ENCODE assay signal across 30 mouse cellular contexts in genomic region chr12:86934748-86935147, GRCm38 (mm10). TPM values are rescaled to one million over a fixed set of nuclear protein-coding genes. Genes with fewer than 3 reads are reported as not detected.
DNase-seq lines count a peak whose midpoint lies in the region; ATAC-seq and TF ChIP-seq lines count a peak whose summit lies in the region.
"Had no signal": no experiment of that assay in that cellular context is flagged by ENCODE, and none has a peak within 500 bp of the region (broad histone marks: within the 10 kb centered on the region; RNA-seq: fewer than 3 reads in every experiment).

No protein-coding gene starts in this region.

- intact Hi-C loops in heart, adult 2 months (cut with DNase I), result loop anchor here (5.0 kb wide), 1 partner anchor 42 kb away; no protein-coding TSS in a partner anchor

- no peaks in the 10 kb centered on the region for H3K36me3 ChIP-seq in embryonic facial prominence, embryonic 14.5 days (ENCODE audit: control insufficient read depth, insufficient read depth, low read length)
- H3K36me3 ChIP-seq in embryonic facial prominence, embryonic 10.5 days (replicated peaks), result no peaks in the 10 kb centered on the region
- peaks cover 30% of the 10 kb centered on the region for H3K36me3 ChIP-seq in heart, adult 2 months (ENCODE audit: control insufficient read depth, insufficient read depth, low read length)
- no peaks in the 10 kb centered on the region for H3K36me3 ChIP-seq in embryonic facial prominence, embryonic 15.5 days
- H3K36me3 ChIP-seq: embryonic facial prominence, embryonic 13.5 days; forebrain, embryonic 12.5 days; forebrain, embryonic 15.5 days; G1E; heart, embryonic 10.5 days; heart, embryonic 13.5 days; hindbrain, embryonic 12.5 days; hindbrain, embryonic 15.5 days had no signal

- no peak overlapping the region for H3K4me2 ChIP-seq in embryonic facial prominence, embryonic 14.5 days (ENCODE audit: low read depth, low read length)
- no peak overlapping the region for H3K4me2 ChIP-seq in embryonic facial prominence, embryonic 15.5 days (replicated peaks)
- H3K4me2 ChIP-seq: embryonic facial prominence, embryonic 13.5 days; forebrain, embryonic 12.5 days; forebrain, embryonic 15.5 days; heart, embryonic 13.5 days; hindbrain, embryonic 12.5 days; hindbrain, embryonic 15.5 days had no signal

- TF ChIP-seq EP300 in heart, adult 2 months (IDR thresholded peaks at IDR 0.05; ENCODE audit: insufficient read depth, low read depth, low read length), result no peak

- TF ChIP-seq POLR2A in heart, adult 2 months (IDR thresholded peaks at IDR 0.05; ENCODE audit: insufficient read depth, low read depth, low read length), result no peak

- DNase-seq in embryonic facial prominence, embryonic 14.5 days (ENCODE audit: low spot score), result no peak
- DNase-seq in embryonic facial prominence, embryonic 10.5 days (ENCODE audit: low spot score), result no peak
- DNase-seq in heart, adult 2 months, result no peak
- no peak for DNase-seq in heart, postnatal 4 days
- DNase-seq in left cerebral cortex, adult 18-20 months (ENCODE audit: low spot score in 2 of 2), result no peak
- DNase-seq: adrenal gland, adult 2 months; adrenal gland, postnatal 14 days; B cell, adult 2 months; cerebellum, adult 11-12 months; cerebellum, adult 8-10 months; cerebellum, postnatal 10 days; cerebellum, postnatal 36 days; gastrocnemius, postnatal 25 days; heart, adult 18-20 months; heart, postnatal 14 days; kidney, adult 2 months had no signal

- H3K27ac ChIP-seq in embryonic facial prominence, embryonic 14.5 days (replicated peaks; ENCODE audit: low read depth, low read length), result 0 out of 2 replicates have a peak overlapping the region, but pooled peaks have one; percentile 10
- H3K27ac ChIP-seq in embryonic facial prominence, embryonic 10.5 days (replicated peaks), result no peak overlapping the region
- peak overlapping the region; percentile 97 for H3K27ac ChIP-seq in heart, adult 2 months
- H3K27ac ChIP-seq in embryonic facial prominence, embryonic 15.5 days (replicated peaks), result 0 out of 2 replicates have a peak overlapping the region, but pooled peaks have one; percentile 0
- H3K27ac ChIP-seq: embryonic facial prominence, embryonic 13.5 days; forebrain, embryonic 12.5 days; forebrain, embryonic 15.5 days; heart, embryonic 10.5 days; heart, embryonic 13.5 days; hindbrain, embryonic 12.5 days; hindbrain, embryonic 15.5 days had no signal

- no peak overlapping the region for H3K4me3 ChIP-seq in embryonic facial prominence, embryonic 14.5 days (ENCODE audit: low read depth, low read length)
- no peak overlapping the region for H3K4me3 ChIP-seq in embryonic facial prominence, embryonic 10.5 days
- no peak overlapping the region for H3K4me3 ChIP-seq in heart, adult 2 months
- no peak overlapping the region for H3K4me3 ChIP-seq in embryonic facial prominence, embryonic 15.5 days (replicated peaks)
- H3K4me3 ChIP-seq: embryonic facial prominence, embryonic 13.5 days; forebrain, embryonic 12.5 days; forebrain, embryonic 15.5 days; heart, embryonic 10.5 days; heart, embryonic 13.5 days; hindbrain, embryonic 12.5 days; hindbrain, embryonic 15.5 days had no signal

- no peaks in the 10 kb centered on the region for H3K9me3 ChIP-seq in embryonic facial prominence, embryonic 14.5 days (ENCODE audit: control insufficient read depth, low read length)
- no peaks in the 10 kb centered on the region for H3K9me3 ChIP-seq in embryonic facial prominence, embryonic 10.5 days
- no peaks in the 10 kb centered on the region for H3K9me3 ChIP-seq in embryonic facial prominence, embryonic 15.5 days (replicated peaks)
- H3K9me3 ChIP-seq: embryonic facial prominence, embryonic 13.5 days; forebrain, embryonic 12.5 days; forebrain, embryonic 15.5 days; G1E; heart, embryonic 10.5 days; hindbrain, embryonic 15.5 days had no signal

- H3K79me2 ChIP-seq in heart, adult 2 months (replicated peaks; ENCODE audit: control insufficient read depth, insufficient read depth, low read length), result no peaks in the 10 kb centered on the region

- TF ChIP-seq CTCF in heart, adult 2 months (IDR thresholded peaks at IDR 0.05), result no peak

- WGBS in embryonic facial prominence, embryonic 14.5 days, result 70% methylated on average over 1 of the region's 1 CpGs
- WGBS in embryonic facial prominence, embryonic 10.5 days, result 78% methylated on average over 1 of the region's 1 CpGs
- 33% methylated on average over 1 of the region's 1 CpGs for WGBS in heart, adult 2 months
- WGBS in embryonic facial prominence, embryonic 15.5 days, result 52% methylated on average over 1 of the region's 1 CpGs

- peaks cover 14% of the 10 kb centered on the region; the same call in 1 of the 2 replicates for H3K4me1 ChIP-seq in embryonic facial prominence, embryonic 14.5 days (ENCODE audit: control insufficient read depth, insufficient read depth, low read length)
- peaks cover 17% of the 10 kb centered on the region for H3K4me1 ChIP-seq in embryonic facial prominence, embryonic 10.5 days
- peaks cover 44% of the 10 kb centered on the region for H3K4me1 ChIP-seq in heart, adult 2 months (ENCODE audit: control insufficient read depth, insufficient read depth, low read length)
- peaks cover 11% of the 10 kb centered on the region; the same call in 1 of the 2 replicates for H3K4me1 ChIP-seq in embryonic facial prominence, embryonic 15.5 days

- no peak overlapping the region for H3K9ac ChIP-seq in embryonic facial prominence, embryonic 14.5 days (ENCODE audit: low read depth, low read length)
- H3K9ac ChIP-seq in heart, adult 2 months (ENCODE audit: low read depth, low read length), result no peak overlapping the region
- no peak overlapping the region for H3K9ac ChIP-seq in embryonic facial prominence, embryonic 15.5 days
- H3K9ac ChIP-seq: embryonic facial prominence, embryonic 13.5 days; forebrain, embryonic 12.5 days; forebrain, embryonic 15.5 days; heart, embryonic 13.5 days; hindbrain, embryonic 12.5 days; hindbrain, embryonic 15.5 days had no signal

- no peak for ATAC-seq in embryonic facial prominence, embryonic 14.5 days (ENCODE audit: low read depth)
- ATAC-seq in embryonic facial prominence, embryonic 15.5 days (ENCODE audit: insufficient number of reproducible peaks, low FRiP score, low TSS enrichment, low read depth), result no peak
- ATAC-seq: forebrain, embryonic 15.5 days; intestine, postnatal 0 days had no signal

- no peaks in the 10 kb centered on the region for H3K27me3 ChIP-seq in embryonic facial prominence, embryonic 14.5 days (replicated peaks; ENCODE audit: control insufficient read depth, insufficient read depth, low read length)
- H3K27me3 ChIP-seq in embryonic facial prominence, embryonic 10.5 days (replicated peaks; ENCODE audit: low read depth, poor library complexity, severe bottlenecking), result peaks cover 9% of the 10 kb centered on the region; the same call in 1 of the 2 replicates
- H3K27me3 ChIP-seq in heart, adult 2 months (ENCODE audit: control insufficient read depth, insufficient read depth, low read length), result no peaks in the 10 kb centered on the region
- no peaks in the 10 kb centered on the region for H3K27me3 ChIP-seq in embryonic facial prominence, embryonic 15.5 days
- H3K27me3 ChIP-seq: CH12.LX; embryonic facial prominence, embryonic 13.5 days; forebrain, embryonic 12.5 days; forebrain, embryonic 15.5 days; heart, embryonic 13.5 days; hindbrain, embryonic 12.5 days; hindbrain, embryonic 15.5 days had no signal

RNA-seq across cellular contexts. Expression of gene Cipc, which starts 12.1 kb away (rescaled TPM):
- 21.4 and 23.3 TPM in 2 replicates for polyA plus RNA-seq in embryonic facial prominence, embryonic 14.5 days (2014; fragmentation: Nextera tagmentation; extraction: Ambion mirVana)
- 35.1 and 37.1 TPM in 2 replicates for polyA plus RNA-seq in embryonic facial prominence, embryonic 10.5 days (2016; fragmentation: Nextera tagmentation; extraction: Ambion mirVana)
- 10 to 100 TPM; 43.8 to 45.1 TPM for total RNA-seq in heart, adult 2 months (2021)
- 34.1 and 39.6 TPM in 2 replicates for polyA plus RNA-seq in heart, adult 2 months (2012; rRNA removed)
- total RNA-seq in heart, postnatal 4 days (2021), result 10 to 100 TPM; 34.1 to 39.3 TPM
- polyA plus RNA-seq in embryonic facial prominence, embryonic 15.5 days (2015; fragmentation: Nextera tagmentation; extraction: Ambion mirVana), result 20.3 and 23.2 TPM in 2 replicates
- 10 to 100 TPM; 84.0 to 86.8 TPM for total RNA-seq in left cerebral cortex, adult 18-20 months (2021)

RNA-seq across cellular contexts. Expression of gene Irf2bpl, which starts 50.1 kb away (rescaled TPM):
- 33.5 and 33.8 TPM in 2 replicates for polyA plus RNA-seq in embryonic facial prominence, embryonic 14.5 days (2014; fragmentation: Nextera tagmentation; extraction: Ambion mirVana)
- polyA plus RNA-seq in embryonic facial prominence, embryonic 10.5 days (2016; fragmentation: Nextera tagmentation; extraction: Ambion mirVana), result 13.5 and 17.3 TPM in 2 replicates
- 10 to 100 TPM; 32.6 to 36.9 TPM for total RNA-seq in heart, adult 2 months (2021)
- 15.6 and 20.1 TPM in 2 replicates for polyA plus RNA-seq in heart, adult 2 months (2012; rRNA removed)
- total RNA-seq in heart, postnatal 4 days (2021), result 10 to 100 TPM; 85.8 to 86.2 TPM
- 45.2 and 50.6 TPM in 2 replicates for polyA plus RNA-seq in embryonic facial prominence, embryonic 15.5 days (2015; fragmentation: Nextera tagmentation; extraction: Ambion mirVana)
- 10 to 100 TPM; 91.6 to 93.6 TPM for total RNA-seq in left cerebral cortex, adult 18-20 months (2021)

RNA-seq across cellular contexts. Expression of gene Zdhhc22, which starts 55.5 kb away (rescaled TPM):
- 2.3 and 3.2 TPM in 2 replicates for polyA plus RNA-seq in embryonic facial prominence, embryonic 14.5 days (2014; fragmentation: Nextera tagmentation; extraction: Ambion mirVana)
- 0.05 and 0.06 TPM in 2 replicates for polyA plus RNA-seq in embryonic facial prominence, embryonic 10.5 days (2016; fragmentation: Nextera tagmentation; extraction: Ambion mirVana)
- total RNA-seq in heart, adult 2 months (2021), result not detected
- polyA plus RNA-seq in heart, adult 2 months (2012; rRNA removed), result not detected in 2 replicates
- total RNA-seq in heart, postnatal 4 days (2021), result not detected
- polyA plus RNA-seq in embryonic facial prominence, embryonic 15.5 days (2015; fragmentation: Nextera tagmentation; extraction: Ambion mirVana), result 0.12 TPM in 1 of 2 replicates, not detected in the other
- 10 to 100 TPM; 53.8 to 58.4 TPM for total RNA-seq in left cerebral cortex, adult 18-20 months (2021)
- total RNA-seq: CH12.LX; gastrocnemius, adult 18-20 months; gastrocnemius, postnatal 25 days; heart, adult 18-20 months; heart, postnatal 14 days; hematopoietic stem cell, adult 5-6 weeks had no signal
- polyA plus RNA-seq: G1E; gonadal fat pad, adult 2 months; heart, embryonic 10.5 days had no signal
